Mouse (Mus musculus) E14TG2a.4 (cell line): ENCODE results near the gene Pik3ip1.

Source experiments
- CTCF ChIP-seq: conservative IDR thresholded peaks from 2 replicates; pipeline ENCODE4 v1.5.1; 2014; ENCODE audit warnings: low read length
- POU5F1 ChIP-seq: IDR thresholded peaks from 2 replicates; pipeline ENCODE4 v1.6.1; 2014; ENCODE audit warnings: low read length, borderline replicate concordance

DNA sequence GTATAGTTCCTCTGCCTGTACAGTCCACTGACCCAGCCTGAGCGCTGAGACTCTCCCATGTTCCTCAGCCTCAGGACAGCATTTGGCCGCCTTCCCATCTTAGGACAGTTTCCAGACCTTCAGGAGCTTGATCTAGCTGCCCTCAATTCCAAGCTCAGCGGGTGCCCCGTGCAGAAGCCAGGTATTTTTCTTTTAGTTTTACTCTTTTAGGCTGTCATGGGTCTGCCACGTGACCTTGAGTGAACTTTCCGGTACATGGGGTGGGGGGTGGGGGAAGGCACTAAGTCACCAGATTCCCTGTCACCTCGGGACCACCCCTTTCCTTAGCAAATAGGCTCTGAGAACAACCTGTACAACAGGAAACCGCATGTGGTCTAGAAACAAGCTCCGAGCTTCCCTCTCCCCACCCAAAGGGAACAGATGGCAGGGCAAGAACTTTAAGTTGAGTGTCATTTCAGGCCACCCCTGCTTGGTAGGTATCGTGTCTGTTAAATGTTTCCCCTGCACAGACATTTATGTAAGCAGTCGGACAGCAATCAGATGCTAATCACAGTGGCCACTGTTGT is 5.5 kb downstream of the Pik3ip1 start:
- TF ChIP-seq CTCF (no peak), POU5F1 (no peak)
